25 mouse cellular contexts compared by ENCODE assay signal in the genomic region with DNA sequence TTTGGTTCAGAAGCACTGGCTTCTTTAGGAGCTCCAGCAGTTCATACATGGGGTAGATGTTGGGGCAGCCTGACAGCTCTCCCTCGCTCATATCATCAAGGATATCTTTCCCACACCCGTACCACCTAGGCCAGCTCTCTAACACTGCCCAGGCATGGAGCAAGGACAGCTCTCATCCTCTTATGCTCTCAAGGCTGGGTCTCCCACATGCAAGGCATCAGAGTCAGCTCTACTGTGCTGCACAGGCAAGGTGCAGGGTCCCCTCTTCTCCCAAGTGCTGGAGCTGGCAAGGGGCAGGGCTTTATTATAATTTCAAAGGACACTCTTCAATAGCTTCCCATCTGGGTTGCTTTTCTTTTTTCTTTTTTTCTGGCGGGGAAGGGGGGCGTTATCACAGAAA.
"Had no signal": no experiment of that assay in that cellular context is flagged by ENCODE, and none has a peak within 500 bp of the region (broad histone marks: within the 10 kb centered on the region; RNA-seq: fewer than 3 reads in every experiment).

No protein-coding gene starts in this region.

- H3K27ac ChIP-seq: forebrain, embryonic 15.5 days; heart, adult 2 months; heart, embryonic 13.5 days; heart, embryonic 15.5 days; hindbrain, embryonic 14.5 days; kidney, embryonic 15.5 days; kidney, postnatal 0 days; limb, embryonic 13.5 days; limb, embryonic 15.5 days had no signal

- H3K9ac ChIP-seq: forebrain, embryonic 15.5 days; forebrain, postnatal 0 days; heart, embryonic 13.5 days; heart, embryonic 15.5 days; hindbrain, embryonic 14.5 days; kidney, embryonic 15.5 days; limb, embryonic 13.5 days; limb, embryonic 15.5 days had no signal

- H3K4me1 ChIP-seq: heart, embryonic 13.5 days; heart, embryonic 15.5 days; kidney, embryonic 15.5 days; limb, embryonic 15.5 days had no signal

- H3K27me3 ChIP-seq: forebrain, embryonic 15.5 days; heart, embryonic 13.5 days; heart, embryonic 15.5 days; kidney, embryonic 15.5 days; limb, embryonic 13.5 days; limb, embryonic 15.5 days had no signal

- H3K4me2 ChIP-seq: forebrain, embryonic 15.5 days; heart, embryonic 13.5 days; heart, embryonic 15.5 days; hindbrain, embryonic 14.5 days; kidney, embryonic 15.5 days; limb, embryonic 13.5 days; limb, embryonic 15.5 days had no signal

- H3K4me3 ChIP-seq: forebrain, embryonic 15.5 days; heart, adult 2 months; heart, embryonic 13.5 days; heart, embryonic 15.5 days; kidney, embryonic 15.5 days; limb, embryonic 13.5 days; limb, embryonic 15.5 days had no signal

- ATAC-seq: forebrain, embryonic 15.5 days; forebrain, postnatal 0 days; hindbrain, embryonic 16.5 days; intestine, embryonic 16.5 days had no signal

- H3K9me3 ChIP-seq: forebrain, embryonic 15.5 days; heart, embryonic 13.5 days; heart, embryonic 15.5 days; kidney, embryonic 15.5 days; limb, embryonic 13.5 days; limb, embryonic 15.5 days had no signal

- H3K36me3 ChIP-seq: forebrain, embryonic 15.5 days; heart, embryonic 13.5 days; heart, embryonic 15.5 days; kidney, embryonic 15.5 days; limb, embryonic 13.5 days; limb, embryonic 15.5 days had no signal

- DNase-seq: forebrain, postnatal 0 days; gastrocnemius, postnatal 14 days; gastrocnemius, postnatal 36 days; heart, adult 11 months; heart, adult 2 months; heart, postnatal 14 days; heart, postnatal 36 days; kidney, adult 11 months; kidney, adult 2 months; kidney, adult 9 months; kidney, postnatal 14 days; kidney, postnatal 36 days; layer of hippocampus, adult 9-11 months; layer of hippocampus, postnatal 36 days; left cerebral cortex, postnatal 4 days had no signal
